Comparison of ENCODE assay signal across 10 mouse cellular contexts in genomic region chr9:61216012-61216770, GRCm38 (mm10).
DNase-seq lines count a peak whose midpoint lies in the region; ATAC-seq and TF ChIP-seq lines count a peak whose summit lies in the region.
"Had no signal": no experiment of that assay in that cellular context is flagged by ENCODE, and none has a peak within 500 bp of the region (broad histone marks: within the 10 kb centered on the region; RNA-seq: fewer than 3 reads in every experiment).

No protein-coding gene starts in this region.

- no peaks in the 10 kb centered on the region for H3K9me3 ChIP-seq in forebrain, embryonic 16.5 days (ENCODE audit: control insufficient read depth, low read length)
- no peaks in the 10 kb centered on the region for H3K9me3 ChIP-seq in kidney, postnatal 0 days (replicated peaks; ENCODE audit: low read length)

- no peaks in the 10 kb centered on the region for H3K36me3 ChIP-seq in forebrain, embryonic 16.5 days (ENCODE audit: control insufficient read depth, insufficient read depth)
- no peaks in the 10 kb centered on the region for H3K36me3 ChIP-seq in kidney, postnatal 0 days (ENCODE audit: insufficient read depth, low read length)

- no peak for TF ChIP-seq CTCF in kidney, postnatal 0 days (IDR thresholded peaks at IDR 0.05; ENCODE audit: low read depth)

- H3K4me2 ChIP-seq in forebrain, embryonic 16.5 days (ENCODE audit: low read length), result no peak overlapping the region
- no peak overlapping the region for H3K4me2 ChIP-seq in kidney, postnatal 0 days (ENCODE audit: low read length)

- no peaks in the 10 kb centered on the region; the same call in 1 of the 2 replicates for H3K27me3 ChIP-seq in forebrain, embryonic 16.5 days (replicated peaks; ENCODE audit: control insufficient read depth, insufficient read depth, low read length)
- 0 out of 2 replicates have a peak, but pooled peaks cover 3% of the 10 kb centered on the region for H3K27me3 ChIP-seq in kidney, postnatal 0 days (ENCODE audit: insufficient read depth, low read length)

- intact Hi-C loops in left cerebral cortex, postnatal 4 days (cut with DNase I), result no loop called here
- intact Hi-C loops in left cerebral cortex, postnatal 36 days (cut with DNase I), result loop anchor here (5.0 kb wide), 1 partner anchor 156 kb away; the partner anchor contains the start of gene Tle3
- intact Hi-C loops in gastrocnemius, postnatal 36 days (cut with DNase I), result no loop called here

- H3K27ac ChIP-seq in forebrain, embryonic 16.5 days (ENCODE audit: low read length), result no peak overlapping the region
- H3K27ac ChIP-seq in kidney, postnatal 0 days, result no peak overlapping the region

- DNase-seq in left cerebral cortex, postnatal 4 days, result peak; percentile 71
- DNase-seq in left cerebral cortex, postnatal 36 days (ENCODE audit: low spot score in 2 of 2), result no peak
- DNase-seq in kidney, postnatal 0 days (ENCODE audit: low spot score), result peak; percentile 82
- DNase-seq in natural killer cell, adult 2 months (ENCODE audit: low spot score in 2 of 2), result peak; percentile 36 to 63
- no peak for DNase-seq in gastrocnemius, postnatal 36 days
- no peak for DNase-seq in heart, adult 9 months (ENCODE audit: low spot score in 2 of 2)
- DNase-seq: liver had no signal

- ATAC-seq in forebrain, embryonic 16.5 days, result peak; percentile 82
- ATAC-seq in kidney, postnatal 0 days (replicated peaks; ENCODE audit: low FRiP score, low read depth), result peak; percentile 58; the same call in 1 of the 2 replicates
- ATAC-seq in erythroblast, adult 5-6 weeks (replicated peaks; ENCODE audit: low FRiP score, poor library complexity, severe bottlenecking), result no peak

- 34% methylated on average over 13 of the region's 13 CpGs for WGBS in forebrain, embryonic 16.5 days
- WGBS in kidney, postnatal 0 days, result 41% methylated on average over 13 of the region's 13 CpGs

- H3K4me1 ChIP-seq in forebrain, embryonic 16.5 days (replicated peaks; ENCODE audit: control insufficient read depth, insufficient read depth, low read length), result peaks cover 15% of the 10 kb centered on the region
- H3K4me1 ChIP-seq in kidney, postnatal 0 days (replicated peaks; ENCODE audit: insufficient read depth, low read length), result peaks cover 7% of the 10 kb centered on the region; the same call in 1 of the 2 replicates

- no peak overlapping the region for H3K9ac ChIP-seq in forebrain, embryonic 16.5 days (replicated peaks; ENCODE audit: low read depth, low read length)
- no peak overlapping the region for H3K9ac ChIP-seq in kidney, postnatal 0 days (ENCODE audit: low read depth, low read length)

- H3K4me3 ChIP-seq in forebrain, embryonic 16.5 days (replicated peaks; ENCODE audit: low read length), result no peak overlapping the region
- no peak overlapping the region for H3K4me3 ChIP-seq in kidney, postnatal 0 days (replicated peaks; ENCODE audit: low read depth, low read length)
- H3K4me3 ChIP-seq: heart, adult 2 months had no signal

Comparison
In these comparisons a context has a peak if more than half of its experiments do, and no peak if none do; other contexts are left out.
1. DNase-seq: peak in left cerebral cortex, postnatal 4 days (single experiment), kidney, postnatal 0 days (single experiment) and natural killer cell, adult 2 months (2 of 2); none in left cerebral cortex, postnatal 36 days (0 of 2), gastrocnemius, postnatal 36 days (0 of 2) and heart, adult 9 months (0 of 2).